Mouse (Mus musculus) megakaryocyte progenitor cell, adult 5-6 weeks (primary cell): ENCODE results near the gene Bdh1. TPM values are rescaled to one million over a fixed set of nuclear protein-coding genes. Genes with fewer than 3 reads are reported as not detected.

Source experiments
- ATAC-seq: replicated peaks from 2 replicates; pipeline ENCODE4 v1.8.0; 2016; ENCODE audit warnings: mild to moderate bottlenecking, moderate TSS enrichment, inconsistent platforms; ENCODE audit not compliant: poor library complexity
- total RNA-seq, 2 experiments: library from RNA; stranded (forward) in 1 of 2; stranded (reverse) in 1 of 2; fragments of 157-497, 149-512 nt in 1 of 2; fragments of 200-1000 nt in 1 of 2; gene quantifications; 2 replicates each; pipeline versions ENCODE4 v1.2.3 to v1.2.4; 2015 to 2017

Bdh1 gene
- total RNA-seq, 2 experiments from 2014 or later: 2.6 to 4.7 TPM

GRCm38 (mm10) chr16:31428335-31428674, 6.2 kb downstream of the Bdh1 start:
- no peak for ATAC-seq

GRCm38 (mm10) chr16:31428675-31429470, 6.8 kb downstream of the Bdh1 start:
- peak; percentile 38 for ATAC-seq

- ATAC-seq: peak; percentile 88
Observed at GRCm38 (mm10) chr16:31429471-31430155, 7.5 kb downstream of the Bdh1 start.

GRCm38 (mm10) chr16:31433466-31434110, 11.5 kb downstream of the Bdh1 start:
- ATAC-seq: no peak

GRCm38 (mm10) chr16:31435146-31435545, 13.1 kb downstream of the Bdh1 start:
- ATAC-seq: no peak

- no peak for ATAC-seq
Observed at GRCm38 (mm10) chr16:31436085-31436484, 14.0 kb downstream of the Bdh1 start.

- no peak for ATAC-seq
Observed at GRCm38 (mm10) chr16:31437358-31437757, 15.3 kb downstream of the Bdh1 start.

- no peak for ATAC-seq
Observed at GRCm38 (mm10) chr16:31439529-31439928, 17.4 kb downstream of the Bdh1 start.

GRCm38 (mm10) chr16:31440046-31440445, 18.0 kb downstream of the Bdh1 start:
- no peak for ATAC-seq

- no peak for ATAC-seq
Observed at GRCm38 (mm10) chr16:31444521-31444920, 22.4 kb downstream of the Bdh1 start.

GRCm38 (mm10) chr16:31446067-31446853, 24.2 kb downstream of the Bdh1 start:
- ATAC-seq: no peak

GRCm38 (mm10) chr16:31449973-31450372, 27.9 kb downstream of the Bdh1 start:
- no peak for ATAC-seq

- ATAC-seq: no peak
Observed at GRCm38 (mm10) chr16:31451235-31451634, 29.2 kb downstream of the Bdh1 start.

- no peak for ATAC-seq
Observed at GRCm38 (mm10) chr16:31452467-31452866, 30.4 kb downstream of the Bdh1 start.

GRCm38 (mm10) chr16:31454013-31454412, 31.9 kb downstream of the Bdh1 start:
- ATAC-seq: no peak

GRCm38 (mm10) chr16:31455276-31456045, 33.4 kb downstream of the Bdh1 start:
- ATAC-seq: no peak

- ATAC-seq: peak; percentile 81
Observed at GRCm38 (mm10) chr16:31458229-31458918, 36.3 kb downstream of the Bdh1 start.

- no peak for ATAC-seq
Observed at GRCm38 (mm10) chr16:31459968-31460461, 37.9 kb downstream of the Bdh1 start.

- ATAC-seq: no peak
Observed at GRCm38 (mm10) chr16:31460506-31460905, 38.4 kb downstream of the Bdh1 start.

- no peak for ATAC-seq
Observed at GRCm38 (mm10) chr16:31461046-31461445, 39.0 kb downstream of the Bdh1 start.
